Mouse (Mus musculus) spleen, adult 18-20 months (tissue): Measurements from ENCODE around the gene Mgll.

Experiments used
- DNase-seq, 2 experiments: peaks; one replicate each; pipeline ENCODE4 v3.0.0; 2022; ENCODE audit warnings: mixed read lengths in 2 of 2

Mgll gene

DNA sequence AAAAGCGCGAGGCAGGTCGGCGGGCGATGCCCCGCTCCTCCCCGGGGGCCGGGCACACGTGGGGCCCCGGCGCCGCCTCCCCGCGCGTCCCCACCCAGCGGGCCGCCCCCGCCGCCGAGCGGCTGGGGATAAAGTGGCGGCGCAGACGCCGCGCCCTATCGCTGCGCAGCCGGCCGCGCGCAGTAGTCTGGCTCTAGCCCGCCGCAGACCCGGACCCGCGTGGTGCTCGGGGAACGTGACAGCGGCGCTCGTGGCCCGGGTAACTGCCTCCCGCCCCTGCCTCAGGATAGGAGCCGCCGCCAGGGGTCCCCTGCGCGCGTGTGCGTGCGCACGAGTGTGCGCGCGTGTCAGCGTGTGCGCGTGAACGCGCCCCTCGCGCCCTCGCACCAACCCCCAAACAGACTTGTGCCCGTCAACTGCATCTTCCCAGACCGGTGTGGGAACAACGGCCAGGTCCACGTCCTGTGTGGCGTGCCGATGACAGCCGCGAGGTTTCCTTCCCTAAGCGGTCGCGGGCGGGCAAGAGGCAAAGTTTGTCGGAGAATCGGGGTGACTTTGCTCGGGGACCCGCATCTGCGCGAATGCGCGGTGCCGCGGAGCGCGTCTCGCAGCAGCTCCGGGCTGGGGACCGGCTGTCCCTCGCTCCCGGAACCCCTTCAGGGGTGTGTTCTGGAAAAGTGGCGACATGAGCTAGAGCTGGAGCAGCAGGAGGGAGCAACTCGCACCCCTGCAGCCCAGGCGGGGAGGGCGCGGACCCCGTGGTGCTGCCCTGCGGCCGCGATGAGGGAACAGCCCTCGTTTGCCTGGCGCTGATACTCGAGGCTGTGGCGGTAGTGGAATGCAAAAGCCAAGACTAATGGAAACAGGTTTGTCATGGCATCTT lies at the start of gene Mgll:
TSS of gene Mgll (plus strand) at position 100 of the 883 bp plus-strand sequence.
- DNase-seq, result peak; percentile 43 to 53

DNA sequence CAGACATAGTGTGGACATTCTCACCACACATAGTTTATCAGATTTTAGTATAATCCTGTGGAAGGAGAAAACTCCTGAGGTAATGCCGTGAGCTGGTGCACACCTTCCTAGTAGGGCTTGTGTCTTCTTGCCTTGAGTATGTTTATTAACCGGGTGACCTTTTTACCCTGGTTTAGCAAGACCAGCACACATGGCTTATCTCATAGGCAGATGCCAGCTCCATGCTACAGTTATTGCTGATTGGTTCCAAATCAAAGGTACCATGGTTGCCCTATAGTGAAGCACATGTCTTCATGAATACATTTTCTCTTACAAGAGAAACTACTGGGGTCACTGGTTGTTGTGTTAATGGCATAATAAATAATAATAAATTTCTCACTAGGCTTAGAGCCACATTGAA lies 48.4 kb upstream of the Mgll start:
- no peak for DNase-seq

DNA sequence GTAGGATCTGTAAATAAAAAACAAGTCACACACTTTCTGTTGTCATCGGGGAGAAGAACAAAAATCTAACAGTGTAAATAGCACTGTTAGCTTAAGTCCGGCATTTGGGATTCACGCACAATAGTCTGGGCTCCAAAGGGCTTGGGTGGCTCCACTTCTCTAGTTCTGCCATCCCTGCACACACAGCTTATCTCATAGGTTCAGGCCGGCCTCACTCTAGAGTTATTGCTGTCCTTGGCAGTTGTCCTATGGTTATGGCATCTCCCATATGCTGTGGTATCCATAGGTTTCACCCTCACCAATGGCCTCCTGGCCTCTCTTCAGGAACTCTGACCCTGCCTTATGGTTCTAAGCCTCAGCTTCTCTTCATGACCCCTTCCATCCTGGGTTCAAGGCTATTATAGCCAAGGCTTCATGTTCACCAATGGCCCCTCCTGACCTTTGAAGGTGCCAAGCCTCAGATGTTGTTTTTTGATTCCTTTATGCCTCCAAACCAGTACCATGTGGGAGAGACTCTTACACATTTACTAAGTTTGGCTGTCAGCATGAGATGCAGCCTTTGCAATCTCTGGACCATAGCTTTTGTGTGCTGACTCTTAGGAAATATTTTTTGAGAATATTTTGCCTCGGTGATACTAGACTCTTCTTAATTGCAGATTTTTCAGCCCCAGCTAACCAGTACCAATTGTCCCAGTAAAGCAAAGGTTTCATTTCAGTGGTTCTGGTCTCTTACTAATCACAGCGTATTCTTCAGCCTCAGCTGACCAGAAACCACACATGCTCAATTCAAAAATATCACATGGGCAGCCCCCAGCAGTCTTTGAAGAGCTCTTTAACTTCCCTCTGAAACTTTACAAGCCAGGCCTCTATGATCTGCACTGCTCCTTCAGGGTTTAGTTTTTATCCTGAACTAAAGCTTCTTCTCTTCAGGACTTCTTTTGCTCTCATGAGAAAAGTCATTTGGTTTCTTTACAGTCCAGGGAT lies 47.2 kb upstream of the Mgll start:
- no peak for DNase-seq

DNA sequence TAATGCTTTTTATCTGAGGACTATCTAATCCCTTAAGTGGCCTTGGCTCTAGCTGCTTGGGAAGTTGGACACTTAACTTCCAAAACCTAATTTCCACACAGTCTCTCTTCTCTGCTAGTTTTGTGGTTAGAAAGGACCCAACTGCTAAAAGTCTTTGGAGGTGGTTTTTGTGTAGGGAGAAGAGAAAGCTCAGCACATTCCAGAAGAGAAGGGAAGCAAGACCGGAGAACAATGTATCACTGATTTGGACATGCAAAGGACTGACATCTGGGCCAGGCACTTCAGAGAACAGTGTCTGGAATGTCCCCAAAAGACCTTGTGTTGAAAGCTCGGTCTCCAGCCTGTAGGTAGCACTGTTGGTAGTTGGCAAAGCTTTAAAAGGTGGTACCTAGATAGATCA lies 46.5 kb upstream of the Mgll start:
- no peak for DNase-seq

DNA sequence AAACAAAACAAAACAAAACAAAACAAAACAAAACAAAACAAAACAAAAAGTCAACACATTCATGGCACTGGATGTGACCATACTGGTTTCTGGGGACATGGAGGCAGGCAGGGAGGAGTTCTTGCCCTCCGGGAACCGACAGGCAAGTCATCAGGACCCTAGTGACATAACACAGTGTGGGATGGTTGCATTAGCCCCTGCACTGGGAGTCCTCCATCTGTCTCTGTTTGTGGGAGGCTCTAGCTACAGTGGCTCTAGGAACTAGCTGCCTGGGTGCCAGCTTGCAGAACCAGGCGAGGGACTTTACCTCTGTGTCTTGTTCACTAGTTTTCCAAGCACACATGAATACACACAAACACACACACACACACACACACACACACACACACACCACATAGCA lies 43.2 kb upstream of the Mgll start:
- no peak for DNase-seq

DNA sequence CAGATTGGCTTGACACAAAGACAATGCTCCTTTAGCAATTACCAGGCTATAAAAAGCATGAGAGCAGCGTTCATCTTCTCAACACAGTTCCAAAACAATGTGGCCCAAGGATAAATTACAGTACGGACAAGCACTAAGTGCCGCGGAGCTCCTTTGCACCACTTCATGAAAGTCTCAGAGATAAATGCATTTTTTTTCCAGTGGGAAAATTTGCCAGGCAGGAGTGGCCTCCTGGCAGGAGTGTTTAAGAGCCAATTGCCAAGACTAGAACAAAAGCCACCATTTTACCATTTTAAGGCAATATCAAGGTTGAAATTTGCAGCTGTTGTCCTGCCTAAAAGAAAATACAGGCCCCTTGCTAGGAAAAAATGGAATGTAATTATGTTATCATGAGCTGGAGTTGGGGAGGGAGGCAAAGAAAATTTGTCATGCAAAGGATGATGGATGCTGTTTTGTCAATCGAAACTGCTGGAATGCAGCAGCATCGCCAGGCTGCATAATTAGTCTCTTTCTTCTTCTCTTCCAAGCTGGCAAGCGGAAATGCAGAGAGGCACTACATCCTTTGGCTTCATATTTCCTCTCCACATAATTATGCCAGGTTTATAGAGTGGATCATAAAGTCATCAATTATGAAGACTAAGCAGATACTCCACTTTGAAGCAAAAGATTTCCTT lies 40.7 kb upstream of the Mgll start:
- no peak for DNase-seq

DNA sequence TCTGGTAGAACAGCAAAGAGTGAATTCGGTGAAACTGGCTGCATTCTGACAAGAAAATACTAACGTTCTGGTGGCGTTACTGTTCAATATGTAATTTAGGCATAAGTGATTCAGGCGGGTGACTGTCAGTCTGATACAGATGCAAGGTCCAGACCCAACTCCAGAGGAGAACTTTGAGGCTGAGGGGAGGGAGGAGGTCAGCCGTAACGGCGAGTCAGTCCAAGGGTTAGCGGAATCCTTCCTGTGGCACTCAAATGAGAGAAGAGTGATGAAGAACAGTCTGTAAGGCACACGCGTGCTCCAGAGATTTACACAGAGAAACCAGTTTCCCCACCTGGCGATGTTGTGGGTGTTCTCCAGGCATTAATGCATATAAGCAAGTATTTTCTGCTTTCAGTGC lies 36.0 kb upstream of the Mgll start:
- no peak for DNase-seq

DNA sequence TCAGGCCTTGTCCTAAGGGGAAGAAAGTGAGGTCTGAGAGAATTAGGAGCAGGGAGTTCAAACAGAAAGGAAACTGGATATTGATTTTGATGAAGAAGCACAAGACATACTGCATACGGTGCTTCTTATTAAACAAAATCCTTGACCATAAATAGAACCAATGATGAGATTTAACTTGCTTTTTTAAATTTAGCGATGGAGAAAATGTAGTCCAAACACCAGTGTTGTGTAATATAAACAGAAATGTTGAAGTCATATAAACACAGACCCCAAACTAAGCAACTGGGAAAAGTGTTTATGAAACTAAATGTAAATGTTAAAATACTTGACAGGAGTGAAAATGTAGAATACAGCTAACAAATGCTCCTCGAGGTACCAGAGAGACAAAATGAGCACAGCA lies 35.5 kb upstream of the Mgll start:
- DNase-seq, result no peak

DNA sequence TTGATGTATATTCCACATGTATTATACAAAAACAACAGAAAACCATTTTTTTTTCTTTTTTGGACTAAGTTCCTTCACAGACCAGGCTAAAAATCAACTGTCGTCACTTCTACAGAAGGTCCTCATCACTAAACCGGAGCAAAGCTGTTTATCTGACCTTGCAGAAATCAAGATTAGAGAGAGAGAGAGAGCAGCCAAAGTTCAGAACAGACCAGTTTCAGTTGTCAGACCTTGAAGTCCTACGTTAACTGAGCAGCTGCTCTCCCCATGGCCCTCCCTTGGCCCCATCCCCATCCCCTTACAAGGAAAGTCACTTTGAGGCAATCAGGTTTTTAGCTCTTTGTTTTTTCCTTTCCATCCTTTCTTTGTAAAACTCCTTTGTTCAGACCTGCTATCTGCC lies 34.0 kb upstream of the Mgll start:
- DNase-seq, result no peak

DNA sequence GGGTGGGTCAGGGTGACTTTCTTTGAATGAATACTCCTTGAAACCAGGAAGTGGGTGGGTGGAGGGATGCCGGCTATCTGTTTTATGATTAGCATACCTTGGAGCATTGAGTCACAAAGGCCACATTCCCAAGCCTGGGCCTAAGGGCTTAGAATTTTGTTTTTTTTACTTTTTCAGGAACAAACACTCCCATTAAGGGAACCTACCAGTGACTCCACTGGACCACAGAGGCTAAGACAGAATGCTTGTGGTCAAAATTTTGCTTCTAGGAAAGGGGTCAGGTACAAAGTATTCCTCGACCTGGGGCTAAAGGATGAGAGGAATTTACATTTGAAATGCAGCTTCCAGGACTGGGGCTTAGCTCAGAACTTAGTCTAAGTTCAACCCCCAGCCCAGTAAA lies 32.9 kb upstream of the Mgll start:
- DNase-seq, result no peak

DNA sequence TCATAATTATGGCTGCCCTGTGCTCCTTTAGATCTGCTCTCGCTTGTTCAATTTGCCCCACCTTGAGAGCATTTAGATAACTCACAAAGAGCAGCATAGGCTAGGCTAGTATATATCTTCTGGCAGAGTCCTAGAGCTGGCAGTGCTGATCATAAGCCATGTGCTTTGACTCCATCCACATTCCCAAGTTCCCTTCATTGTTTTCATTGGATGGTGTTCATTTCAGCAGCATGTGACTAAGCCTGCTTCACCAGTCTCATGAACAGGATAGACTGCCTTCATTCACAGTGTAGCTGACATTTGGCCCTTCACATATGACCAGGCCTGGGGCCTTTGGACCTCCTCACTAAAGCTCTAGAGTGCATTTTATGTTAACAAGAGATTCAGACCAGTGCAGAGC lies 21.3 kb upstream of the Mgll start:
- DNase-seq, result no peak

DNA sequence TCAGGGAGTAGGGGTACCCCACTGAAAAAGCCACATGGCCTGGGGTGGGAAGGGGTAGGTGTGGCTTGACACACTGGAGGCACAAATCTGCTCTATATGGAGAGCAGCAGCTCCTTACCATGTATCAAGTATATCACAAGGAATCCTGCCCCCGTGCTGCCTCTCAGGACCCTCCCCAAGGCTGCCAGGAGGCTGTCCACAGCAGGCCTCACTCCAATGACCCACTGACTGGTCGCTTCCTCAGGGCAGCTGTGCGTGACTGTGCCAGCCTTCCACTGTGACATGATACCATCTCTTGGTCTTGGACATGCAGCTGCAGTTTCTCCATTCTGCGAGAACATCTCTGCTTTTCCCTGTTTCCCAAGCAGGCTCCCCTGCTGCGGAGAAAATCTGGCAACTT lies 20.5 kb upstream of the Mgll start:
- DNase-seq, result no peak

DNA sequence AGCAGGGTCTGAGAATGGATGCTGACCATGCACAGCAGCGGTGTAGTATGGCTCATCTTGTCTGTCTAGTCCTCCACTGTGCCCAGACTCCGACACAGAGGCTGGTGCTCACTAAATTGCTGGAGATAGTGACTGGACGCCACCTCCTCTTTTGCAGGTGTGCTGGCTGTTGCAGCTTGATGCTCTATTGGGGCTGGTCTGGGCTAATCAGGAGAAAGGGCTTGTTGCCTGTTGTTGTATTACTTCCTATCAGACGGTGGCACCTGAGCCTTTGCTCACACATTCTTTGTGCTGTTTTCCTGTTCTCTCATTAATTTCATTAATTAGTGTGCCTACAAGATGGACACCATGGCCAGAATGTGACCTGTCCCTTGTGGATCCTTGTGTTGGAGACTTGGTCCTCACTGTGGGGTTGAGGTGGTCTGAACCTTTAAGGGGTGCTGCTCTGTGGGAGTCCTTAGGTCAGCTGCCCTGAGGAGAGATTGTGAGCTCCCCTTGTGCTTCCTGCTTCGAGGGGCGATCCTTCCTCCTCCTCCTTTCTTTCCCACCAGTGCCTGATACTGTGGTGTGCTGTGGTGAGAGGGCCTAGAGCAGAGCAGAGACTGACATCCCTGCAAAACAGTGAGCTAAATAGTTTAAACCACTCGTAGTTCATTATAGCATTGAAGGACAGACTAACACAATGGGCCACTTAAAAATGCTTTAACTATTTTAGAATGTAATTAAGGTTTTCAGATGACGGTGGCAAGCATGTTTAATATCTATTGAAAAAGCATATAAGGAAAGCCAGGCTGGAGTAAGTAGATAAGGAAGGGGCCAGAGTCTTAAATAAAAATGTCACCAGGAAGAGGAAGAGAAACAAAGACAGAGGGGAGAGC lies 15.6 kb upstream of the Mgll start:
- DNase-seq, result no peak

DNA sequence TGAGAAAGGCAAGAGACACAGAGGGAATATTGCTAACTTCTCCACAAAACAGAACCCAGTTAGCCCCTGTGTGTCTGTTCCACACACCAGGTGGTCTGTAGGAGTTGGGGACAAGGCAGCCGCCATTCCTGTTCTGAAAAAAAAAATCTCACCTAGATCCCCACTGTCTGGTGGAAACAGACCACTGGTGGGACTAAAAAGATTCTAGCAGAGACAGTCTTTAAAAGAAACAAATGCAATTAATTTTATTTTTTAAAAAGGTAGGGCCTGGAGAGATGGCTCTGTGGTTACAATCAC lies 15.0 kb upstream of the Mgll start:
- no peak for DNase-seq

DNA sequence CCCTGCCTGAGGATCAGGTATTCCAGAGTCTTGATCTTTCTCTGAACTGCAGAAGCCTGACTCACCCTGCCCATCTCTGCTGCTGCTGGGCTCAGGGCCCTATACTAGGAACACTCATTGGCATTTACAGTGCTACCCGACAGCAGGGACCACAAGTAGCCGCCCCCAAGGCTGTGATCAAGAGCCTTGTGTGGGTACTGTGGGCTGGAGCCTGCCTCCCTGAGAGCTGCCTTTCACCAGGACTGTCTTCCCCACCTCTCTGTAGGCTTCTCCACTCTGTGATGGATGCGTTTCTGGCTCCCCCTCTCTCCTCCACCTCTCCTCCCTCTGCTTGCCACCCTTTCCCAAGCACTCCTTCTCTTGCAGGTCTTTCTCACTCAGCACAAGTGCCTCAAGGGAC lies 12.9 kb upstream of the Mgll start:
- DNase-seq, result no peak

DNA sequence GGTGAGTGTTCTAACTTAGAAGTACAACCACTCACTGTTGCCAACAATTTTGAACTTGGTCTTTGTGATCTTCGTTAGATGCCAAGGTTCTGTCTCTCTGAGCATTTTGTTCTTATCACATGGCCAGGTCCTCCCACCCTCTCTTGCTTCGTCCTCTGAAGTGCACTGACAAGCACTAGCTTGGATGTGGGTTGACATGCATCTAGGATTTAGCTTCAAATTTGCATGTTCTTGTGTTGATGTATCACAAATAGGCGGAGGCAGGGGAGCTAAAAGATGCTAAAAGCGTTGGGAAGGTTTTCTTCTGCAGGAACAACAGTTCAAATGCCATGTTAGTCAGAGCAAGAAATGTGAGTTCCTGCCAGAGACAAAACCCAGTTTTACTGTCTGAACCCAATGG lies 12.1 kb upstream of the Mgll start:
- no peak for DNase-seq

DNA sequence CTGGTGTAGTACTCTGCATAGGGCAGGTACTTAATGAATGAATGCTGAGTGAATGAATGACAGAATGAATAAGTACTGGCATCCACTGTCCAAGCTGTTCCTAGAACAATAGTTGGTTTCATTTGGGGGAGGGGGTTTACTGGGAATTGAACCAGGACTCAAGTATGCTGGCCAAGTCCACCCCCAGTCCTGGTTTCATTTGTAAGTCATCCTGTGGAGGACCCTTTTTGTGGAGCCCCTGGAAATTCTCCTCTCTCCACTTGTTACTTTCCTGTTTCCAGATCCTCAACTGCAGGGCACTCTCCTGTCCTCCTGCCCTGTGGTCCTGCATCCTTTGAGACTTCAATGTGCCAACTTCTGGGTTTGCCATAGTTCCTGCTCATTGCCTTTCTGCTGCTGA lies 10.9 kb upstream of the Mgll start:
- DNase-seq, result no peak

DNA sequence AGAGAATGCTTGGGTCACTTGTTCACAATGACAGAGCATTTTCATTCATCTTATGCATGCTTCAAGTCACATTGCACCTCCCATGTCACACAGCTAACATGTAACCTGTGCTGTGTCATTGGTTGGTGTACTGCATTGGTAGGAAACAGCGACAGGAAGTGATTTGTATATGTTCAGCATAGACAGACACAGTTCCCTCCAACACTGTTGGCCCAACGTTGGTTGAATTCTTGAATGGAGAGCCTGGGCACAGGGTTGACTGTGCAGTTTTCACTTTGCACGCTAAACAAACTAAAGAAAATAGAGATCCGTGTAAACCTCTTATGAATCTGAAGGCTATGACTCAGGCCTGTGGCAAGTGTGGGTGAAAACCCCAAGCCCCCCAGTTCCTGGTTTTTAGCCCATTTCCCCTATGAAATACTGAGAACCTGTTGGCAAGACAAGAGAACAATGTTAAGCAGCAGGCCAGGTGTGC lies 10.0 kb upstream of the Mgll start:
- no peak for DNase-seq

DNA sequence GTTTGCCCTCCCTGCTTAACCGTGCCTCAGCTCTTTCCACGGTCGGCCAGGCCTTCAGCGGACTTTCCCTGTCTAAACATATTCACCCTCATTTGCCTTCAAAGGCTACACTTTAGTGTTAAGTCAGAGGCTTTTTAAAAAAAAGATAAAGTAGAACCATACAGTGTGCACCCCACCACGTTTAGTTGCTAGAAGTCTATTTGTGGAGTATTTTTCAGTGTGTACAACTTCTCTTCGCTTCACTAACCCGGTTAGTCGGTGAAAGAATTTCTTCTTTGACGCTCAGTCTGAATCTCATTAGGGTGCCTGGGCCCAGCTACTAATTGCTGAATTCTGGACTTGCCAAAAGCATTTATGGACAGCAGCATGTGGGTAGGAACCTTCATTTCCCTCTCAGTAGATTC lies 8.8 kb upstream of the Mgll start:
- no peak for DNase-seq

DNA sequence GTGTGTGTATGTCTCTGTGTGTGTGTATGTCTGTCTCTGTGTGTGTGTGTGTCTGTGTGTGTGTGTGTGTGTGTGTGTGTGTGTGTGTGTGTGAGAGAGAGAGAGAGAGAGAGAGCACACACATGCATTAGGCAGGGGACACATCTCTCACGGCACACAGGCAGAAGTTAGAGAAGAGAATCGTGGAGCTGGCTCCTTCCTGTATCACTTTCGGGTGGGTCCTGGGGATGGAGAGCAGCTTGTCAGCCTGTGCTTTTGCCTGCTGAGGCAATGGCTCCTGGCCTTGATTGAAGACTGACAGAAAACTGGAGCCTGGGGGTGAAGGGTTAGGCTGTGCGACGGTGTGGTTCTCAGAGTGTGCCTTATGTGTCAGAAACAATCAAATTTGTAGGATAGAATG lies 8.2 kb upstream of the Mgll start:
- DNase-seq, result no peak

DNA sequence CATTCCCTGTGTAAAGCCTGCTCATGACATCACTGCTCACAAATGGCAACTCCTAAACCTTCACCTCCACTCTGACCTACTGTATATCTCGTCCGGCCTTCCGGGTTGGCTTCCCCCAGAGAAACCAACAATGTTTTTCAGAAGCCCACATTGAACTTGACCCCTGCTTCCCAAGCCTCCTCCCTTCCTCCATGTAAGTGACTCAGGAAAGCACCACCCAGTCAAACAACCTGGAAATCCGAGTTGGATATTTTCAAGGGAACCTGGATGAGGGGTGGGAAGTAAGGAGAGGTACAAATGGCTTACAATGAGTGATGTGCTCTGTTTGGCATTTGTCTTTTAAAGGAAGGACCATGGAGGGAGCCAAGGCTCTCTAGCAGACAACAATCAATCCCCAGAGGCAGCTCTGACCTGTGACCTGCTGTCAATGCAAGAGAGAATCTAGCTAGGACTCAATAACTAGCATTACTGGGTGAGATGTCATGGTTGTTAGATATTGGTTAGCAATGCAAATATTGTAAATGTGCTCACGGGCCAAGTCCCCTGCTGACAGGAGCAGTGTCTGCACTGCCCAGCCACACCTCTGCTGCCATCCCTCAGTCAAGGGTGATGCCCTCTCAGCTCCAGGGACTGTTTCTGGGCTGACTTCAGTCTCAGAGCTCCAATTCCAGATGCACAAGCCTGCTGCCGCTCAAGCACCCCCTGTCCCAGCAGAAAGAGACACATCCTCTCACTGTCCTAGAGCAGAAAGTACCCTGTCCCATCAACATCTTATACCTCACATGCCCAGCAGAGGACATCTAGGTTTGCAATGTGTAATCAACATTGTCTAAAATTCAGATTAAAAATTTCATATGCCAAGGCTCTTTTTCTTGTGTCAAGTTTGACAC lies 6.8 kb upstream of the Mgll start:
- no peak for DNase-seq
